ENCODE assay signal across 9 mouse cellular contexts in genomic region chr17:27181666-27182065, GRCm38 (mm10). TPM values are rescaled to one million over a fixed set of nuclear protein-coding genes. Genes with fewer than 3 reads are reported as not detected.
A peak's percentile ranks its signal among the peaks of the same experiment; 100 is the strongest.
DNase-seq lines count a peak whose midpoint lies in the region.
"Had no signal": no experiment of that assay in that cellular context is flagged by ENCODE, and none has a peak within 500 bp of the region (broad histone marks: within the 10 kb centered on the region; RNA-seq: fewer than 3 reads in every experiment).

No protein-coding gene starts in this region.

- peak; percentile 61 for DNase-seq in adrenal gland, postnatal 10 days
- DNase-seq in adrenal gland, adult 8-10 months: no peak
- peak; percentile 31 for DNase-seq in ovary, postnatal 36 days (ENCODE audit: low spot score)
- DNase-seq in ovary, adult 18-20 months (ENCODE audit: low spot score): no peak
- DNase-seq in kidney, postnatal 4 days: peak; percentile 68 to 74
- DNase-seq in skeletal muscle tissue, adult 2 months (ENCODE audit: low read depth, low spot score): peak; percentile 77
- no peak for DNase-seq in spleen, adult 12 weeks (ENCODE audit: low spot score)
- DNase-seq in thymus, postnatal 10 days (ENCODE audit: low spot score in 2 of 2): no peak
- DNase-seq: adrenal gland, adult 2 months had no signal

RNA-seq across cellular contexts. Expression of gene Ip6k3, which starts 14.1 kb away (rescaled TPM):
- total RNA-seq in adrenal gland, postnatal 10 days (2021): 1 to 10 TPM; 2.3 to 6.1 TPM
- total RNA-seq in adrenal gland, adult 8-10 months (2022): 1 to 10 TPM in 3 of 4 experiments, under 1 TPM in 1; 0.49 to 1.8 (median 1.3) TPM

RNA-seq across cellular contexts. Expression of gene Lemd2, which starts 22.6 kb away (rescaled TPM):
- total RNA-seq in adrenal gland, postnatal 10 days (2021): 10 to 100 TPM; 42.5 to 51.3 TPM
- 10 to 100 TPM; 58.3 to 93.1 (median 76.5) TPM for total RNA-seq in adrenal gland, adult 8-10 months (2022)

RNA-seq across cellular contexts. Expression of gene Uqcc2, which starts 48.0 kb away (rescaled TPM):
- total RNA-seq in adrenal gland, postnatal 10 days (2021): 100 to 1,000 TPM; 152 to 180 TPM
- total RNA-seq in adrenal gland, adult 8-10 months (2022): 100 to 1,000 TPM; 252 to 380 (median 304) TPM

Comparison
In these comparisons a context has a peak if more than half of its experiments do, and no peak if none do; other contexts are left out.
1. DNase-seq: peak in adrenal gland, postnatal 10 days (single experiment), ovary, postnatal 36 days (single experiment), kidney, postnatal 4 days (2 of 2) and skeletal muscle tissue, adult 2 months (single experiment); none in adrenal gland, adult 8-10 months (single experiment), ovary, adult 18-20 months (single experiment), spleen, adult 12 weeks (single experiment) and thymus, postnatal 10 days (0 of 2).